Mouse (Mus musculus) embryonic fibroblast, embryonic 13.5 days (primary cell): ENCODE results near the gene Gm436. TPM values are rescaled to one million over a fixed set of nuclear protein-coding genes. Genes with fewer than 3 reads are reported as not detected.

Experiments
- H3K27ac ChIP-seq: 2 replicates; pipeline ENCODE4 v1.5.1; 2012; ENCODE audit warnings: low read length, control low read depth, inconsistent platforms; ENCODE audit not compliant: insufficient read depth
- H3K4me1 ChIP-seq: 2 replicates; pipeline ENCODE4 v1.6.1; 2011; ENCODE audit warnings: low read length; ENCODE audit not compliant: control insufficient read depth, insufficient read depth
- H3K4me3 ChIP-seq: 2 replicates; pipeline ENCODE4 v1.5.1; 2011; ENCODE audit warnings: mild to moderate bottlenecking, control low read depth, low read length; ENCODE audit not compliant: insufficient read depth
- CTCF ChIP-seq: IDR thresholded peaks from 2 replicates; pipeline ENCODE4 v1.5.1; 2011; ENCODE audit warnings: mild to moderate bottlenecking, control low read depth, low read length, moderate library complexity, borderline replicate concordance; ENCODE audit not compliant: insufficient read depth
- POLR2A ChIP-seq: IDR thresholded peaks from 2 replicates; pipeline ENCODE4 v1.6.1; 2011; ENCODE audit warnings: low read depth, mild to moderate bottlenecking, control low read depth, low read length, moderate library complexity
- polyA plus RNA-seq: library from polyadenylated mRNA; stranded (reverse); fragments of >200 nt; gene quantifications from 2 replicates; pipeline ENCODE4 v1.2.4, GENCODE M21; 2011; ENCODE audit warnings: low read depth; ENCODE audit not compliant: missing spikeins, insufficient read length

Gene Gm436
- not detected in 2 replicates for polyA plus RNA-seq

GRCm38 (mm10) chr4:144686268-144686667, at the start of gene Gm436:
TSS of gene Gm436 (minus strand) at chr4:144686368.
- Histone ChIP-seq H3K4me1 (no peaks in the 10 kb centered on the region), H3K4me3 (no peak within 1 kb of the TSS), H3K27ac (no peak within 1 kb of the TSS)
- TF ChIP-seq CTCF (no peak), POLR2A (no peak)

GRCm38 (mm10) chr4:144721304-144721703, 35.1 kb upstream of the Gm436 start, which contains the start of gene Gm13178:
TSS of gene Gm13178 (minus strand) at chr4:144721404.
- no peaks in the 10 kb centered on the region for H3K4me1 ChIP-seq
- TF ChIP-seq CTCF (no peak), POLR2A (no peak)
- no peak within 1 kb of the TSS for H3K27ac ChIP-seq
- no peak within 1 kb of the TSS for H3K4me3 ChIP-seq

- H3K4me3 ChIP-seq = no peak overlapping the region
- H3K27ac ChIP-seq = no peak overlapping the region
- TF ChIP-seq POLR2A (no peak), CTCF (no peak)
- H3K4me1 ChIP-seq = no peaks in the 10 kb centered on the region
Measured at GRCm38 (mm10) chr4:144719691-144720090, 33.5 kb upstream of the Gm436 start.

GRCm38 (mm10) chr4:144718288-144718687, 32.1 kb upstream of the Gm436 start:
- TF ChIP-seq CTCF = no peak
- no peak for TF ChIP-seq POLR2A
- Histone ChIP-seq H3K27ac (no peak overlapping the region), H3K4me1 (no peaks in the 10 kb centered on the region), H3K4me3 (no peak overlapping the region)

- Histone ChIP-seq H3K4me3 (no peak overlapping the region), H3K4me1 (no peaks in the 10 kb centered on the region), H3K27ac (no peak overlapping the region)
- TF ChIP-seq POLR2A = no peak
- no peak for TF ChIP-seq CTCF
Measured at GRCm38 (mm10) chr4:144638263-144638662, 47.9 kb downstream of the Gm436 start.

Other genes with a start within 250 kb of the Gm436 start
- gene 1700012P22Rik, start 247.6 kb downstream of the Gm436 start, polyA plus RNA-seq = not detected in 2 replicates
- gene Gm9944, start 233.1 kb downstream of the Gm436 start, polyA plus RNA-seq = not detected in 2 replicates
- not detected in 2 replicates for gene Aadacl3, start 222.6 kb downstream of the Gm436 start, polyA plus RNA-seq
- gene 9430007A20Rik, start 166.5 kb downstream of the Gm436 start, polyA plus RNA-seq = not detected in 2 replicates
- not detected in 2 replicates for gene Gm13124, start 121.2 kb downstream of the Gm436 start, polyA plus RNA-seq
- not detected in 2 replicates for gene Aadacl4, start 72.7 kb downstream of the Gm436 start, polyA plus RNA-seq
- gene Gm13178, start 35.0 kb upstream of the Gm436 start, polyA plus RNA-seq = not detected in 2 replicates
- not detected in 2 replicates for gene Gm438, start 100.2 kb upstream of the Gm436 start, polyA plus RNA-seq
- gene Dhrs3, start 206.5 kb upstream of the Gm436 start, polyA plus RNA-seq = 21.9 and 23.8 TPM in 2 replicates